Mouse (Mus musculus) gastrocnemius, postnatal 4 days (tissue): ENCODE measurements around the gene Olfr554. TPM values are rescaled to one million over a fixed set of nuclear protein-coding genes. Genes with fewer than 3 reads are reported as not detected.
A peak's percentile ranks its signal among the peaks of the same experiment; 100 is the strongest.
"Not testable (repeated sequence)": the region's sequence is repeated elsewhere in the genome, so short reads cannot be mapped to it uniquely, and the experiment has no call there.

ENCODE experiments used
- DNase-seq, 2 experiments: peaks; one replicate each; pipeline ENCODE4 v3.0.0; 2021 to 2022; ENCODE audit warnings: low spot score in 2 of 2, mixed read lengths in 2 of 2
- long read RNA-seq, 2 experiments: library from polyadenylated mRNA; stranded (forward); transcript quantifications; one replicate each; pipeline ENCODE4 v2.0.0; 2021
- total RNA-seq, 2 experiments: library from RNA; stranded (reverse); gene quantifications; 2 replicates each; pipeline ENCODE4 v1.2.3; 2021

Gene Olfr554
- total RNA-seq = not detected
- long read RNA-seq, experiment 1 = 0 reads
- long read RNA-seq, experiment 2 = 0 reads

DNA sequence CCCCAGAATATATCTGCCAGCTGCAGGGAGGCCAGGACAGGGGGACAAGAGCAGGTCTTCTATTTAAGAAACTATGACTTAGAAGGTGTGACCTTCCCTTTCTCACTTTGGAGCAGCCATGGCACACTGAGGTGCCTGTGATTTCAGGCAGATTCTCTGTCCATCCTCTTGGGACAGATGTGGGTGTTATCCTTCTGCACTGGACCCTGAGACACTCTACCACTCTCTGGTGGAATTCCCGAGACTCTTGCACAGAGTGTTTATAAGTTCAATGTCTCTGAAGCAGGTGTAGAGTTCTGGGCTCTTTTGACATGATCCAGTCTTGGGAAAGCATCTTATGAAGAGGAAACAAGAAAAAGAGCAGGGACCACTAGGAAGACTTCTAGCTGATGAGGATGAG is at the start of gene Olfr554:
Gene Olfr554 (plus strand): TSS at position 301 of the 400 bp plus-strand sequence.
- DNase-seq = no peak

- DNase-seq = no peak
Observed at GRCm38 (mm10) chr7:102591786-102592185, 46.4 kb upstream of the Olfr554 start, which contains the start of gene Olfr551. TSS of gene Olfr551 (minus strand) at chr7:102591886.

DNA sequence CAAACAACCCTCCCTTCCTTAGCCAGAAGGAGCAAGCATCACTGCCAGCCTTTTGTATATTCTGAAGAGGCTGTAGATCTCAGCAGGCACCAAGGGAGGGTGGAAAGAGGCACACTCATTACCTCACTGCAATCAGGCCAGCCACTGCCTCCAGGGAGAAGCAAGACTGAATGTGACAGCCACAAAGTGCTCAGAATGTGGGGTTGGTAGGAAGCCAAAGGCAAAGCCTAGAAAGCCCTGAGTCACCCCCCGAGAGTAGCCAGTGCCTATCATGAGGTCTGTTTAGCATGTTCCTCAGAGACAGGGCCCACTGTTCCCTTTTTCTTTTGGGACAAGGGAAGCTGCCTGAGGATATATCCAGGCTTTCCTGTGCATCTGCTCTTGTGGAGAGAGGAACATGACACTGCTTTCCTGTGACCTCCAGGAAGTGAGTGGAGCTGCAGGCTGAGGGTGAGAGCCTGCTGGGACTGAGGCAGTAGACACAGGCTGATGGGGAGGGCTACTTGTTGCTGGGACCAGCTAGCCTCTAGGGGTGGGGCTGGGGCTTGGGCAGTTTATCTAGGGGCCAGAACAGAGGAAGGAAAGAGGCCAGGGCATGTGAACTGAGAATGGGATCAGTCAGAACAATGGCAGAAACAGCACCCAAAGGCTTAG is 40.7 kb upstream of the Olfr554 start, which contains the start of gene Olfr552:
Gene Olfr552 (plus strand): TSS at position 393 of the 654 bp plus-strand sequence.
- DNase-seq = no peak

DNA sequence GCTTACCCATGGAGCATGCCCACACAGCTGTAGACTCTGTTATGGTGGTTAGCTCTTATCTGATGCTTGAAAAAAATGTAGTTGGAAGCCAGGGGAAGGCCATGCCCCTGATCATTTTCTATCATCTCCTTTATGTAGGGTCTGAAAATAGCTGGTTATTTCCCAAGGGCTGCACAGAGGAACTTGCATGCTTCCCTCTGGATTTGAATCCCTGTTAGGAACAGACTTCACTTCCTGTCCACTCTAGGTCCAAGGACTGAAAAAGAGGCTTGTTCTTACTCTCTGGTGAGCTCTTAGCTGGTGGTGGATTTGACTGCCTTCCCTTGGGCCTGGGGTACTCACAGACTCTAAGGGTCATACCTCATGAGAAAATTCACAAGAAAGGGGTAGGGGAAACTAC is 20.1 kb upstream of the Olfr554 start, which contains the start of gene Olfr553:
Gene Olfr553 (minus strand): TSS at position 101 of the 400 bp plus-strand sequence.
- DNase-seq = no peak

GRCm38 (mm10) chr7:102619608-102620007 is 18.6 kb upstream of the Olfr554 start:
- DNase-seq = no peak

DNA sequence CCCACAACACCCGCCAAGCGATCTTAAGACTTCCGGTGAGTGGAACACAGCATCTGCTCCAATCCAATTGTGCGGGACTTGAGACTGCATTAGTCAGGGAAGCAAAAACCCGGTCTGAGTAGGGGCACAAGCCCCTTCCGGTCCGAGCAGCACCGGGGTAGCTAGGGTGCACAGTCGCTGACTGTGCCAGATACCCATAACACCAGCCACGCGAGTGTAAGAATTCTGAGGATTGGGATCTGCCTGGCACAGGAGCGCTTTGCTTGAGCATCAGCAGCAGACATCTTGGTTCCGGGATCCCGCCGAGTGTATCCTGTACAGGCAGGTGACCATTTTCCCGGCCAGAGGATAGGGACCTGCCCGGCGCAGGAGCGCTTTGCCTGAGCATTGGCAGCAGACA is 17.9 kb upstream of the Olfr554 start:
- DNase-seq = not testable (repeated sequence)

DNA sequence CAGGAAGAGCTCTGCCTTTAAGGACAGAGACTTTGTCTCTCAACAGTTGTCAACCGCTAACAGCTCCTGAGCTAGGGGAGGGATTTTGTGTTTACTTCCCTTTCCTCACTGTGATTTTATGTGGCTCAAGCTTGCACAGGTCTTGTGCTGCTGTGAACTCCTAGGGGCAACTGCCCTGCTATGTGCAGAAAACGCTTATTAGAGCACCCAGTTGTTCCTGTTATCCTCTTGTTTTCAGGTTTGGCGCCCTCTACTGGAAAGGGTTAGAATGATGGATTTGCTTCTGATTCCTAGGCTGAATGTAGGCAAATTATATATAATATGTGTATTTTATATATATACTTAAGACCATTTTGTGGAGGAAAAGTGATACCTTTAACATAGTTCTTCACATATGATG is 1.6 kb upstream of the Olfr554 start:
- no peak for DNase-seq

GRCm38 (mm10) chr7:102644945-102645344 is 6.7 kb downstream of the Olfr554 start:
- not testable (repeated sequence) for DNase-seq

- DNase-seq = no peak
Observed at GRCm38 (mm10) chr7:102658523-102658922, 20.3 kb downstream of the Olfr554 start, which contains the start of gene Olfr555. TSS of gene Olfr555 (plus strand) at chr7:102658823.

- no peak for DNase-seq
Observed at GRCm38 (mm10) chr7:102664599-102664998, 26.4 kb downstream of the Olfr554 start, which contains the start of gene Olfr556. TSS of gene Olfr556 (plus strand) at chr7:102664899.

DNA sequence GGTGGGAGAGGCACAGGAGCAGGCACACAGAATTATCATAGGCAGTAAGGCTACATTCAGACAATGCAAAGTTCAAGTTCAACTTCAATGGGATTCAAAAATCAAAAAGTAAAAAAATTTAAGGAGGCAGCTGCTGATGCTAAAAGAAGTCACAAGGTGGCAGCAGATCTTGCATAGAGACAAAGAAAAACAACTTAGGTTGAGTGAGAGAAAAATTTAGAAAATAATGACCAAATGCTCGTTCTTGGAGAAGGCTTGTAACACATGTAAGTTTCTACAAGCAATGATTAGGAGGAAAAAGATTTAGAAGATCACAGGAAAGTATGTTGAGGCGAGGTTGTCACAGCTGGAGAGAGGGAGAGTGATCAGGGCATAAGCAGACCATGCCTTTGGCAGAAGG is 27.1 kb downstream of the Olfr554 start:
- DNase-seq = no peak

GRCm38 (mm10) chr7:102676225-102676624 is 38.0 kb downstream of the Olfr554 start:
- no peak for DNase-seq

DNA sequence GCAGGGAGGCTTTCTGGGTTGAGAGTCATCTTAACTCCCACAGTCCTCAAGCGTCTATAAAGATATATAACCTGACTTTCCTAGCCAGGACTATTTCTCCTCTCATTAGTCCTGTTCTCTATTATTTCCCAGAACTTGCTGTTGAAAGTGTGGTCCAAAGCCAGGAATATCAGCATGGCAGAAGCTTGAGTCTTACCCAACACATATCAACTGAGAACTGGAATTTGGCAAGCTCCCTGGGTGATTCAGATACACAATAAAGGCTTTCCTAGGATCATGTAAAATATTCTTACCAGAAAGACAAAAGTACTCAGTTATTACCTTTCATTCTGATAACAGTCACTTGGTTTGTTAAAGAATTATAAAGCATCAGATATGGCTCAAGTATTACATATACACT is 43.7 kb downstream of the Olfr554 start:
- no peak for DNase-seq

DNA sequence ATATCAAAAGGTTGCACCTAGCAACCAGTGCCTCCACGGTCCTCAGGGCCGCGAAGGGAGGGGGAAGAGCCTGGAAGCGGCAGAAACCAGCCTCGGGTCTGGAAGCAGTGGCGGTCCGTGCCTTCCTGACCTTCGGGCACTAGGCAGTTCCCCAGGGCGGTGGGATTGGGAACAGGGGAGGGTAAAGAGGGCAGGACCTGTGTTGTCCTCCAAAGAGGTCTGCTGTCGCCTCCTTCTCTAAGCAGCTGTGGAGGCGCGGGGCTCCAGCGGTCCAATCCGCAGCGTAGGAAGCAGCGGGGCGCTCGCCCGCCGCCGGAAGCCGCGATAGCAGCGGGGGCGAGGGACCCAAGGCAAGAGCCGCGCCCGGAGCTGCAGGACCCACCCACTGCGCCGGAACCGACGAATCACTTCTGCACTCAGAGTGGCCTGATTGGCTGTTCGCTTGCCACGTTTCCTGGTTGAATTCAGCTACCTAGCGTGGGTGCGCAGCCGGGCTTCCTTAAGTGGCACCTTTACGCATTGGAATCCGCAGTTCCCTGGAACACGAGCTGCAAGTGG is 48.8 kb downstream of the Olfr554 start, which contains the start of gene Trim68:
Gene Trim68 (minus strand): TSS at position 384 of the 558 bp plus-strand sequence.
- peak; percentile 71 to 89 for DNase-seq

Other genes with a start within 250 kb of the Olfr554 start
- gene Rrm1, start 196.7 kb upstream of the Olfr554 start, total RNA-seq = 10 to 100 TPM; 49.5 to 52.2 TPM
- not detected for gene Olfr543, start 156.8 kb upstream of the Olfr554 start, total RNA-seq
- gene Olfr544, start 150.1 kb upstream of the Olfr554 start, total RNA-seq = not detected
- gene Olfr545, start 138.9 kb upstream of the Olfr554 start, total RNA-seq = not detected
- gene Olfr547, start 103.7 kb upstream of the Olfr554 start, total RNA-seq = not detected
- not detected for gene Olfr548-ps1, start 97.5 kb upstream of the Olfr554 start, total RNA-seq
- gene Olfr549, start 88.6 kb upstream of the Olfr554 start, total RNA-seq = not detected
- 1 to 10 TPM; 4.7 to 6.4 TPM for gene Trim21, start 72.9 kb upstream of the Olfr554 start, total RNA-seq
- under 1 TPM in 1 of 2 experiments, not detected in 1; 0.10 TPM for gene Olfr550, start 67.0 kb upstream of the Olfr554 start, total RNA-seq
- not detected for gene Olfr551, start 46.5 kb upstream of the Olfr554 start, total RNA-seq
- gene Olfr552, start 40.7 kb upstream of the Olfr554 start, total RNA-seq = not detected
- gene Olfr553, start 20.2 kb upstream of the Olfr554 start, total RNA-seq = not detected
- gene Olfr555, start 20.4 kb downstream of the Olfr554 start, total RNA-seq = not detected
- gene Olfr556, start 26.5 kb downstream of the Olfr554 start, total RNA-seq = not detected
- gene Trim68, start 48.9 kb downstream of the Olfr554 start, total RNA-seq = 1 to 10 TPM; 7.2 to 9.0 TPM
- not detected for gene Olfr557, start 57.5 kb downstream of the Olfr554 start, total RNA-seq
- 1 to 10 TPM; 3.3 to 5.2 TPM for gene Olfr558, start 63.8 kb downstream of the Olfr554 start, total RNA-seq
- not detected for gene Olfr33, start 80.6 kb downstream of the Olfr554 start, total RNA-seq
- gene Olfr559, start 89.1 kb downstream of the Olfr554 start, total RNA-seq = not detected
- under 1 TPM in 1 of 2 experiments, not detected in 1; 0.17 TPM for gene Olfr560, start 120.9 kb downstream of the Olfr554 start, total RNA-seq
- 1 to 10 TPM in 1 of 2 experiments, under 1 TPM in 1; 0.83 to 1.9 TPM for gene Olfr78, start 121.0 kb downstream of the Olfr554 start, total RNA-seq
- gene Olfr561, start 132.8 kb downstream of the Olfr554 start, total RNA-seq = under 1 TPM in 1 of 2 experiments, not detected in 1; 0.27 TPM
- gene Olfr564, start 165.0 kb downstream of the Olfr554 start, total RNA-seq = not detected
- gene Olfr566, start 220.3 kb downstream of the Olfr554 start, total RNA-seq = not detected
- gene Olfr568, start 238.7 kb downstream of the Olfr554 start, total RNA-seq = not detected